Mouse (Mus musculus) heart, postnatal 0 days (tissue): Measurements from ENCODE around the gene Btnl1.

Experiments
- CTCF ChIP-seq: IDR thresholded peaks from 2 replicates; pipeline ENCODE4 v1.5.1; 2016; ENCODE audit warnings: antibody characterized with exemption, control low read depth, low read depth
- EP300 ChIP-seq: IDR thresholded peaks from 2 replicates; pipeline ENCODE4 v1.6.1; 2016; ENCODE audit warnings: antibody characterized with exemption, low read depth

GRCm38 (mm10) chr17:34345486-34345885 is 31.4 kb upstream of the Btnl1 start:
- TF ChIP-seq EP300 (no peak), CTCF (no peak)
